Mouse (Mus musculus) ovary, adult 10 weeks (tissue): ENCODE measurements around the gene Eif5b. TPM values are rescaled to one million over a fixed set of nuclear protein-coding genes. Genes with fewer than 3 reads are reported as not detected.

Source experiments
- polyA plus RNA-seq: library from polyadenylated mRNA; stranded (reverse); fragments of 350-450 nt; fragmentation: Illumina TruSeq; extraction: RNeasy Lipid Tissue Mini Kit (QIAGEN cat#74804); gene quantifications from one replicate; pipeline ENCODE4 v1.2.3, GENCODE M21; 2014

Gene Eif5b
- 132 TPM for polyA plus RNA-seq

DNA sequence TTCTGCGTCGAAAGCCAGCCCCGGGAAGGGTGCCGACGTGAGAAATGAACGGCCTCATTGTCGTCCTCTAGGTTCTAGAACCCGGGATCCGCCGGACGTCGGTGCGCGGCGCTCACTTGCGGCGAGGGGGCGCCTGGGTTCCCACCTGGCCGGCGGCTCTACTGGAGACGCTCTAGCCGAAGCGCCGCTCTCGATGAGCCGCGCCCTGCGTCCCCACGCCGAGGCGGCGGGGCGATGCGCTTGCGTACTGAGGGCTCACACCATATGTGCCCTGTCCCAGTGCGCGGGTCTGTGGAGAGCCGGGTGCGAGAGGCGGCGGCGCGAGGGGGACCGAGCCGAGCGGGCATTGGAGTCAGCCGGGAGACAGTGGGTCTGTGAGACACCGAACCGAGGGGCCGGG lies at the start of gene Eif5b, which contains the start of gene Txndc9:
Gene Eif5b, plus strand, starts transcription at position 144 of the 400 bp plus-strand sequence.
Gene Txndc9, minus strand, starts transcription at position 27 of the 400 bp plus-strand sequence.

DNA sequence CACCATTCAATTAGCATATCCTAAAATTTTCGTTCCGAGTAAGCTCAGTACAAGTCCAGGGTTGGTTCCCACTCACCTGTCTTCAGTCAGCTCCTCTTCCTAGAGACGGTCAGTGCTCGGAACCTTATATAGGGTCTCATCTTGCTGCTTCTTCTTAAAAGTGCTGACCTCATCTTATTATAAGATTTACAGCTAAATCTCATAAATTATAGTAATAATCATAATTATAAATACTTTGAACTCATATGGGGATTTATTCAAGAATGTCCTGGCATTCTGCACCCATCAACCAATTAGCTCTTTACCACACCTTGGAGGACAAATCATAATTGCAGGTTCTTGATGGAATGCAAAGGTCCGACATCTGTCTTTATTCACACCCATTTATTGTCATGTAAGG lies 40.2 kb upstream of the Eif5b start, which contains the start of gene Lyg1:
Gene Lyg1, minus strand, starts transcription at position 101 of the 400 bp plus-strand sequence.

Other genes with a start within 250 kb of the Eif5b start
- 21.6 TPM for gene Tsga10, start 131.6 kb upstream of the Eif5b start, polyA plus RNA-seq
- gene Lipt1, start 126.3 kb upstream of the Eif5b start, polyA plus RNA-seq = 9.5 TPM
- 56.0 TPM for gene Mitd1, start 107.6 kb upstream of the Eif5b start, polyA plus RNA-seq
- gene Mrpl30, start 107.5 kb upstream of the Eif5b start, polyA plus RNA-seq = 277 TPM
- not detected for gene Lyg2, start 81.5 kb upstream of the Eif5b start, polyA plus RNA-seq
- not detected for gene Lyg1, start 40.3 kb upstream of the Eif5b start, polyA plus RNA-seq
- gene Txndc9, start 117 bp upstream of the Eif5b start, polyA plus RNA-seq = 196 TPM
- gene Rev1, start 131.8 kb downstream of the Eif5b start, polyA plus RNA-seq = 41.0 TPM